Mouse (Mus musculus): ENCODE data around the gene Gm26602. TPM values are rescaled to one million over a fixed set of nuclear protein-coding genes. Genes with fewer than 3 reads are reported as not detected.

Gm26602 gene
- not detected for polyA plus RNA-seq (2015; fragmentation: Illumina TruSeq; extraction: RNeasy Lipid Tissue Mini Kit (QIAGEN cat#74804); ENCODE audit: insufficient read depth, low replicate concordance)

DNA sequence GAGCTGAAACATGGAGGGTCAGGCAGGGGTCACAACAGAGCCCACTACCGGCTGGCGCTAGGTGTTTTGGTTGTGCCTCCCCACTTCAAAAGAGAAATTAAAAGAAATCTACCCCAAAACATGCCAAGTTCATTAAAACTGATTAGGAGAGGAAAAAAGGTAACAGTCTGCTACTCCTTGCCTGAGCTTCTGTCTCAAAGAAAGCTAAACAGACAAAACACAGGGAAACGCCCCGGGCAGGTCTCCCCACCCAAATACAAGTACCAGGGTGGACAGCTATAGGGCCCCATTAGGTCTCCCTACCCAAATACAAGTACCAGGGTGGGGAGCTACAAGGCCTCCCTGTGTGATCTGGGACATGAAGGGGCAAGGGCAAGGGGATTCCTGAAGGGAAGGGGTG lies at the start of gene Gm26602:
Gene Gm26602, plus strand, starts transcription at position 301 of the 400 bp plus-strand sequence.

DNA sequence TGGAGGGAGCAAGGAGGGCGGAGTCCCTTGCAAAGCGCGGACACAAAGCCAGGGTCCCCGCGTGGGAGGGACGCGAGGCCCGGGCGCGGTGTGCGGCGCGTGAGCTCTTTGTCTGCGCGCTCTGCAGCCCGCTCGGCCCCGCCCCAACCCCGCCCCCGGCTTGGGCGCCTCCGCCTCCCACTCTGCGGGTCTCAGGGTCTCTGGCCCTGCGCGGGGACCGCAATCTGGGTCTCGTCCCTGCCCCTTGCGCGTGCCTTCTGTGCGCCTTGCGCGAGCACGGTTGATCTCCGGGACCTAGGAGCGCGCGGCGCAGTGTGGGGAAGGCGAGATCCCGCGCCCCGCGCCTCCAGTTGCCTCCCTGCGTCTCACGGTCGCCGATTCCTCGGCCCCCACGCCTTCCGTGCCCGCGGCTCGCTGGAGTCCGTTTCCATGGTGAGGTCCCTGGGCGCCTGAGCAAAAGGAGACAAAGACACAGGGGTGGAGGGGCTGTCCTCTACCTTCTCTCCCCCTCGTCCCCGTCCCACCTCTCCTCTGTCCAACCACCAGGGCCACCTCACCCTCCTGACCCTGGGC lies 36.3 kb upstream of the Gm26602 start, which contains the start of the genes Prtn3 and Plppr3:
Gene Prtn3, plus strand, starts transcription at position 187 of the 573 bp plus-strand sequence.
Gene Plppr3, minus strand, starts transcription at position 345 of the 573 bp plus-strand sequence.

DNA sequence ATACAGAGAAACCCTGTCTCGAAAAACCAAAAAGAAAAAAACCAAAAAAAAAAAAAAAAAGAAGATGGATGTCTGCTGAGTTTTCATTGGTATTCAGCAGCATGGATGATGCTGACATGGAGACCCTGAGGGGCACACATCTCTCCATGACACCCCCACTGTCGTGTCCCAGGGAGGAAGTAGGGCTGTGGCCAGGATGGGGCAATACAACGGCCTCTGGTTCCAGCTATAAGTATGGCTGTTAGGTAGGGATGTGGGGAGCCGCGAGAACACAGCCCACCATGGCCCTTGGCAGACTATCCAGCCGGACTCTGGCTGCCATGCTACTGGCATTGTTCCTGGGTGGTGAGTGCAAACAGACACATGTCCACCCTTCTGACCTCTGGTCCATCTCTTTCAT lies 24.6 kb upstream of the Gm26602 start, which contains the start of gene Elane:
Gene Elane, plus strand, starts transcription at position 194 of the 400 bp plus-strand sequence.

DNA sequence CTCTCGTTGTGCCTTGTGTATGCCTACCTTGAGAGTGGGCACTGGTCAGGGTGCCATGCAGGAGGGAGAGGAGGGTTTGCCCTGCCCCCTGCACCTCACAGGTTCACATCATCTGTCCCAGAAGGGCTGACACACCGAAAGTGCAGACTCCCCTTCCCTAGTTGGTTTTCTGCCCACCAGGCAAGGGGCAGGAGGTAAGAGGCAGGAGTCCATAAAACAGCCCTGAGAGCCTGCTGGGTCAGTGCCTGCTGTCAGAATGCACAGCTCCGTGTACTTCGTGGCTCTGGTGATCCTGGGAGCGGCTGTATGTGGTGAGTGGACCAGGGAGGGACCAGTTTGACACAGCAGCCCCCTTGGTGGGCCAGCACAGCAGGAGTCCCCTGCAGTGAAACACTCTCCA lies 20.0 kb upstream of the Gm26602 start, which contains the start of gene Cfd:
Gene Cfd, plus strand, starts transcription at position 184 of the 400 bp plus-strand sequence.

DNA sequence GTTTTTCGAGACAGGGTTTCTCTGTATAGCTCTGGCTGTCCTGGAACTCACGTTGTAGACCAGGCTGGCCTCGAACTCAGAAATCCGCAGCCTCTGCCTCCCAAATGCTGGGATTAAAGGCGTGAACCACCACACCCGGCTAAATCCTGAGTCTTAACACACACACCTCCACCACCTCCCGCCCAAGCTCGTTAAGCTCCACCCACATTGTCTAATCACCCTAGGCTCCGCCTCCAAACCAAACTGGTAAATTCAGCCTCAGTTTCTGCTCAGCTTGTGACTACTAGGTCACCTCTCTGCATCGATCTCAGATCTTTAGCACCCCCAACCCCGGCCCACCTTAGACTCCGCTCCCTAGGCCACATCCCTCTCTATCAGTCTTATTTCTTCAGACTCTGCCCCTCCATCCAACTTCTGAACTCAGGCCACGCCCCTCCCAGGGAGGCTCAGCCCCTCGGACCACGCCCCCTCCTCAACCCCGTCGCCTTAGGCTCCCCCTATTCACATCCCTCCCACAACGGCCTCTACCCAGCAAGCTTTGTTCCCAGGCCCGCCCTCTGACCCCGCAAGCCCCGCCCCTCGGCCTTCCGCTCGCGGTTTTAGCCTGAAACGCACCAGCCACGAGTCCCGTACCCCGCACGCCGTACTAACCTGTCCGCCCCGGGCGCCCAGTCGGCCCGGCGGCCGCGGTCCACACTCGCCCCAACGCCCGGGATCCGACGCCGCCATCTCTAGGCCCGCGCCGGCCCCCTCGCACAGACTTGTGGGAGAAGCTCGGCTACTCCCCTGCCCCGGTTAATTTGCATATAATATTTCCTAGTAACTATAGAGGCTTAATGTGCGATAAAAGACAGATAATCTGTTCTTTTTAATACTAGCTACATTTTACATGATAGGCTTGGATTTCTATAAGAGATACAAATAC lies 2.2 kb upstream of the Gm26602 start, which contains the start of gene Med16:
Gene Med16, minus strand, starts transcription at position 757 of the 925 bp plus-strand sequence.

DNA sequence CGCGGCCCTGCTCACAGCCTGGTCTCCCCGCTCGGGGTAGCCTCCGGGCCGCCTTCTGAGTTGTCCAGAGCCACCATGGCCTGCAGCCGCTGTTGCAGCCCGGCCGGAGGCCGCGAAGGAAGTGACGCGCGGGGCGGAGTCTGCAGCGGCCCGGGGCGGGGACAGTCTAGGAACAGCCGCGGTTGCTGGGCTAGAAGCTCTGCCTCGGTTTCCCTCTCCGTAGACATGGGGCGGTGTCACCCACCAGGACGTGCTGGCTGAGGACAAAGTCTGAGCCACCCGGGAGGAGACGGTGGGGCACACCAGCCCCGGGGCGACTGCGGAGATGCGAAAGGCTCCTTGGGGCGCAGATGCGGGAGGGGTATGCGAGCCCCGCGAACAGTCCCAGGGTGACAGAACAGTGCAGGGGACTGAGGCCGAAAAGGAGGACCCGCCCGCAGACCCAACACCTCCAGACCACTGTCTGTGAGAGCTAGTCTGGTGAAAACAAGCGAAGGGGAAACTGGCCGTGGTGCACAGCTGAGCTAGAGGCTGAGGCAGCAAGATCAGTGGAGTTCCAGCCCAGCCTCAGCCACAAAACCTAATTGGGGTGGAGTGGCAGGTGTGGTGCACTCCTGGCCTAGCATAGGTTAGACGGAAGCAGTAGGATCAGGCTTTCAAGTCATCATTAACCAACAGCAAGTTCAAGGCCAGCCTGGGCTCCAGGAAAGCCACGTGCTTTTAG lies 6.3 kb downstream of the Gm26602 start, which contains the start of gene Kiss1r:
Gene Kiss1r, plus strand, starts transcription at position 164 of the 724 bp plus-strand sequence.

DNA sequence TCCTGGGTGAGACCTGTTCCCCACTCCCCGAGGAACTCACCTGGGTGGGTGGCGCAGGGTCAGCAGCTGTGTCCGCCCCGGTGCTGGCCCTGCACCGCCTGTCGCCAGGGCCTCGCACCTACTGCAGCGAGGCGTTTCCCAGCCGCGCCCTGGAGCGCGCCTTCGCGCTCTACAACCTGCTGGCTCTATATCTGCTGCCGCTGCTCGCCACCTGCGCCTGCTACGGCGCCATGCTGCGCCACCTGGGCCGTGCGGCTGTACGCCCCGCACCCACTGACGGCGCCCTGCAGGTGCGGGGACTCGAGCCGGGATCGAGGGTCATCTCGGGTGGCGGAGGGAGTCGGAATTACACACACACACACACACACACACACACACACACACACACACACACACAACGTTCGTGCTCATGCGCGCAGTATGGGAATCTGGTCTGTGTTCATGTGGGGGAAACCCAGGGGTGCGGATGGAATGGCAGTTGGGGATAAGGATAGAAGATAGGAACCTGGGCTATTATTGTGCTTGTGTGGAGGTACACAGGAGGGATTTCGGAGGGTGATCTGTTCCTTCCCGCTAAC lies 10.4 kb downstream of the Gm26602 start, which contains the start of gene R3hdm4:
Gene R3hdm4, minus strand, starts transcription at position 251 of the 578 bp plus-strand sequence.

DNA sequence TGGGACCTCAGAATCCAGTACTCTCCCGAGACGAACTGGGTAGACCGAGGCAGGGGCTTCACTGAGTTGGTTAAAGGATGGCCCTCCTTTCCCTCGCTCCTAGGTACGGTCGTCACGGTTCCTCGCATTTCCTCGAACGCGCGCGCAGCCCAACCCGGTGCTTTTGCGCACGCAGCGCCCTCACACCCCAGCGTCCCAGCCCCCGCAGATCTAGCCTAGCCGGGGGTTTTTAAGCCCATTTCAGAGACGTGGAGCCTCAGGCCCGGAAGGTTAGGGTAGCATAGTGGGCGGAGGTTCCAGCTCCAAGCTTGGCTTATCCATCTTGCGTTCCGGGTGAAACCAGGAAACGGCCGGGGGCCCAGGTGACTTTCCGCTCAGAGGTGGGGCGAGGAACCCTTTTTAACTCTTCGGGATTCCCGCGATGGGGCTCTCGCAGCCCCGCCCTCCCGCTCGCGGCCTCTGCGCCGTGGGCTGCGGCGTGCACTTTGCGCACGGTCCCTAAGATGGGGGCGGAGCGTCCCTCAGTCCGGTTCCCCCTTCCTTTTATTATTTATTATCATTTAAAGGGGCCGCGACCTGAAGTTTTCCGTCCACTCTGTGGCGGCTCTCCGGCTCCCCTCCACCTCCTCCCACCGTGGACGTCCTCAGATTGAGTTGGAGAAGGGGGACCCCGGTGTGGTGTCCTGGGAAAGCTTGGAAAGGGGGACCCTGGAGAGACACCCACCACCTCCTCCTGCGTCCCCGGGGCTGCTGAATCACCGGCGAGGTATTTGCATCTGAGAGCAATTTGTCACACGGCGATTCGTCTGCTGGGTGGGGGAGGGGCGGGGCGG lies 16.1 kb downstream of the Gm26602 start, which contains the start of gene Arid3a:
Gene Arid3a, plus strand, starts transcription at position 553 of the 833 bp plus-strand sequence.

DNA sequence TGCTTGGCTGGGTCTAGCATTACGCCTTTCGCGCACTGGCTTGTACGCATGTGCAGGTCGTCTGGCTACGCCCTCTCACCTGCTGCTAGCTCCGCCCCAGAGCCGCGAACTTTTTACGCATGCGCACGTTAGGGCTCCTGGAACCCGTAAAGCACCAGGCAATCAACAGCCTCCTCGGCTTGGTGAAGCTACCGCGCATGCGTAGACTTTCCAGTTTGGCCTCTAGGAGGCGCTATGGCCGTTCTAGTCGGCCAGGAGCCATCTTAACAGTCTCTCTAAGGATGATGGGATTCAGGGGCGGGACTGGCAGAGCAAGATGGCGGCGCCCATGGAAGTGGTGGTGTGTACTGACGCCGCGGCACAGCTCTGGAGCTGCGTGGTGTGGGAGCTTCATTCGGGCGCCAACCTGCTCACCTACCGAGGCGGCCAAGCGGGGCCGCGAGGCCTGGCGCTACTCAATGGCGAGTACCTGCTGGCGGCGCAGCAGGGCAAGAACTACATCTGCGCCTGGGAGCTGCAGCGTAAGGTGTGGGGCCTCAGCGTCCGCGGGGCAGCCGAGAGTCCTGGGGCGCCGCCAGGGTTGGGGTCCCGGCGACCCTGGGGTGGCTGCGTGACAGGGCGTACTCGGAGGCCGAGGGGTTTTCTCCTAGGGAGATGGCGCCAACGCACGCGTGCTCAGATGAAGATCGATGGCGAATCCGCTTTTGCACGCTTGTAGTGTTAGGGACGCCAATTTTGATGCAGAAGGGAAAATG lies 49.4 kb downstream of the Gm26602 start, which contains the start of gene Wdr18:
Gene Wdr18, plus strand, starts transcription at position 306 of the 755 bp plus-strand sequence.

Other genes starting within 250 kb of the Gm26602 start
- 8.2 TPM for gene Madcam1, start 246.3 kb upstream of the Gm26602 start, polyA plus RNA-seq (2015; fragmentation: Illumina TruSeq; extraction: RNeasy Lipid Tissue Mini Kit (QIAGEN cat#74804); ENCODE audit: insufficient read depth, low replicate concordance)
- gene Tpgs1, start 241.5 kb upstream of the Gm26602 start, polyA plus RNA-seq (2015; fragmentation: Illumina TruSeq; extraction: RNeasy Lipid Tissue Mini Kit (QIAGEN cat#74804); ENCODE audit: insufficient read depth, low replicate concordance), result 6.4 TPM
- gene Cdc34, start 228.7 kb upstream of the Gm26602 start, polyA plus RNA-seq (2015; fragmentation: Illumina TruSeq; extraction: RNeasy Lipid Tissue Mini Kit (QIAGEN cat#74804); ENCODE audit: insufficient read depth, low replicate concordance), result 43.0 TPM
- 1.5 TPM for gene Gzmm, start 221.8 kb upstream of the Gm26602 start, polyA plus RNA-seq (2015; fragmentation: Illumina TruSeq; extraction: RNeasy Lipid Tissue Mini Kit (QIAGEN cat#74804); ENCODE audit: insufficient read depth, low replicate concordance)
- 159 TPM for gene Bsg, start 206.4 kb upstream of the Gm26602 start, polyA plus RNA-seq (2015; fragmentation: Illumina TruSeq; extraction: RNeasy Lipid Tissue Mini Kit (QIAGEN cat#74804); ENCODE audit: insufficient read depth, low replicate concordance)
- not detected for gene Hcn2, start 194.2 kb upstream of the Gm26602 start, polyA plus RNA-seq (2015; fragmentation: Illumina TruSeq; extraction: RNeasy Lipid Tissue Mini Kit (QIAGEN cat#74804); ENCODE audit: insufficient read depth, low replicate concordance)
- 16.0 TPM for gene Polrmt, start 164.3 kb upstream of the Gm26602 start, polyA plus RNA-seq (2015; fragmentation: Illumina TruSeq; extraction: RNeasy Lipid Tissue Mini Kit (QIAGEN cat#74804); ENCODE audit: insufficient read depth, low replicate concordance)
- not detected for gene Fgf22, start 155.8 kb upstream of the Gm26602 start, polyA plus RNA-seq (2015; fragmentation: Illumina TruSeq; extraction: RNeasy Lipid Tissue Mini Kit (QIAGEN cat#74804); ENCODE audit: insufficient read depth, low replicate concordance)
- 5.5 TPM for gene Rnf126, start 143.9 kb upstream of the Gm26602 start, polyA plus RNA-seq (2015; fragmentation: Illumina TruSeq; extraction: RNeasy Lipid Tissue Mini Kit (QIAGEN cat#74804); ENCODE audit: insufficient read depth, low replicate concordance)
- 1.2 TPM for gene Fstl3, start 133.6 kb upstream of the Gm26602 start, polyA plus RNA-seq (2015; fragmentation: Illumina TruSeq; extraction: RNeasy Lipid Tissue Mini Kit (QIAGEN cat#74804); ENCODE audit: insufficient read depth, low replicate concordance)
- 0.25 TPM for gene Prss57, start 119.9 kb upstream of the Gm26602 start, polyA plus RNA-seq (2015; fragmentation: Illumina TruSeq; extraction: RNeasy Lipid Tissue Mini Kit (QIAGEN cat#74804); ENCODE audit: insufficient read depth, low replicate concordance)
- gene Palm, start 117.3 kb upstream of the Gm26602 start, polyA plus RNA-seq (2015; fragmentation: Illumina TruSeq; extraction: RNeasy Lipid Tissue Mini Kit (QIAGEN cat#74804); ENCODE audit: insufficient read depth, low replicate concordance), result 3.1 TPM
- not detected for gene Misp, start 89.9 kb upstream of the Gm26602 start, polyA plus RNA-seq (2015; fragmentation: Illumina TruSeq; extraction: RNeasy Lipid Tissue Mini Kit (QIAGEN cat#74804); ENCODE audit: insufficient read depth, low replicate concordance)
- 156 TPM for gene Ptbp1, start 56.4 kb upstream of the Gm26602 start, polyA plus RNA-seq (2015; fragmentation: Illumina TruSeq; extraction: RNeasy Lipid Tissue Mini Kit (QIAGEN cat#74804); ENCODE audit: insufficient read depth, low replicate concordance)
- not detected for gene Prtn3, start 36.4 kb upstream of the Gm26602 start, polyA plus RNA-seq (2015; fragmentation: Illumina TruSeq; extraction: RNeasy Lipid Tissue Mini Kit (QIAGEN cat#74804); ENCODE audit: insufficient read depth, low replicate concordance)
- 0.47 TPM for gene Plppr3, start 36.2 kb upstream of the Gm26602 start, polyA plus RNA-seq (2015; fragmentation: Illumina TruSeq; extraction: RNeasy Lipid Tissue Mini Kit (QIAGEN cat#74804); ENCODE audit: insufficient read depth, low replicate concordance)
- 0.35 TPM for gene Elane, start 24.6 kb upstream of the Gm26602 start, polyA plus RNA-seq (2015; fragmentation: Illumina TruSeq; extraction: RNeasy Lipid Tissue Mini Kit (QIAGEN cat#74804); ENCODE audit: insufficient read depth, low replicate concordance)
- gene Cfd, start 20.0 kb upstream of the Gm26602 start, polyA plus RNA-seq (2015; fragmentation: Illumina TruSeq; extraction: RNeasy Lipid Tissue Mini Kit (QIAGEN cat#74804); ENCODE audit: insufficient read depth, low replicate concordance), result 1.0 TPM
- 3.4 TPM for gene Med16, start 1.9 kb upstream of the Gm26602 start, polyA plus RNA-seq (2015; fragmentation: Illumina TruSeq; extraction: RNeasy Lipid Tissue Mini Kit (QIAGEN cat#74804); ENCODE audit: insufficient read depth, low replicate concordance)
- gene Kiss1r, start 6.1 kb downstream of the Gm26602 start, polyA plus RNA-seq (2015; fragmentation: Illumina TruSeq; extraction: RNeasy Lipid Tissue Mini Kit (QIAGEN cat#74804); ENCODE audit: insufficient read depth, low replicate concordance), result 0.33 TPM
- gene R3hdm4, start 10.4 kb downstream of the Gm26602 start, polyA plus RNA-seq (2015; fragmentation: Illumina TruSeq; extraction: RNeasy Lipid Tissue Mini Kit (QIAGEN cat#74804); ENCODE audit: insufficient read depth, low replicate concordance), result 52.3 TPM
- gene Arid3a, start 16.2 kb downstream of the Gm26602 start, polyA plus RNA-seq (2015; fragmentation: Illumina TruSeq; extraction: RNeasy Lipid Tissue Mini Kit (QIAGEN cat#74804); ENCODE audit: insufficient read depth, low replicate concordance), result 8.9 TPM
- gene Wdr18, start 49.3 kb downstream of the Gm26602 start, polyA plus RNA-seq (2015; fragmentation: Illumina TruSeq; extraction: RNeasy Lipid Tissue Mini Kit (QIAGEN cat#74804); ENCODE audit: insufficient read depth, low replicate concordance), result 10.6 TPM
- gene Grin3b, start 59.9 kb downstream of the Gm26602 start, polyA plus RNA-seq (2015; fragmentation: Illumina TruSeq; extraction: RNeasy Lipid Tissue Mini Kit (QIAGEN cat#74804); ENCODE audit: insufficient read depth, low replicate concordance), result not detected
- gene Tmem259, start 73.5 kb downstream of the Gm26602 start, polyA plus RNA-seq (2015; fragmentation: Illumina TruSeq; extraction: RNeasy Lipid Tissue Mini Kit (QIAGEN cat#74804); ENCODE audit: insufficient read depth, low replicate concordance), result 23.2 TPM
- 160 TPM for gene Cnn2, start 77.7 kb downstream of the Gm26602 start, polyA plus RNA-seq (2015; fragmentation: Illumina TruSeq; extraction: RNeasy Lipid Tissue Mini Kit (QIAGEN cat#74804); ENCODE audit: insufficient read depth, low replicate concordance)
- 10.9 TPM for gene Abca7, start 85.6 kb downstream of the Gm26602 start, polyA plus RNA-seq (2015; fragmentation: Illumina TruSeq; extraction: RNeasy Lipid Tissue Mini Kit (QIAGEN cat#74804); ENCODE audit: insufficient read depth, low replicate concordance)
- 93.1 TPM for gene Arhgap45, start 105.8 kb downstream of the Gm26602 start, polyA plus RNA-seq (2015; fragmentation: Illumina TruSeq; extraction: RNeasy Lipid Tissue Mini Kit (QIAGEN cat#74804); ENCODE audit: insufficient read depth, low replicate concordance)
- 19.3 TPM for gene Polr2e, start 128.9 kb downstream of the Gm26602 start, polyA plus RNA-seq (2015; fragmentation: Illumina TruSeq; extraction: RNeasy Lipid Tissue Mini Kit (QIAGEN cat#74804); ENCODE audit: insufficient read depth, low replicate concordance)
- gene Gpx4, start 136.3 kb downstream of the Gm26602 start, polyA plus RNA-seq (2015; fragmentation: Illumina TruSeq; extraction: RNeasy Lipid Tissue Mini Kit (QIAGEN cat#74804); ENCODE audit: insufficient read depth, low replicate concordance), result 128 TPM
- gene Sbno2, start 194.7 kb downstream of the Gm26602 start, polyA plus RNA-seq (2015; fragmentation: Illumina TruSeq; extraction: RNeasy Lipid Tissue Mini Kit (QIAGEN cat#74804); ENCODE audit: insufficient read depth, low replicate concordance), result 22.6 TPM
- gene Stk11, start 204.9 kb downstream of the Gm26602 start, polyA plus RNA-seq (2015; fragmentation: Illumina TruSeq; extraction: RNeasy Lipid Tissue Mini Kit (QIAGEN cat#74804); ENCODE audit: insufficient read depth, low replicate concordance), result 58.7 TPM
- gene Atp5d, start 227.8 kb downstream of the Gm26602 start, polyA plus RNA-seq (2015; fragmentation: Illumina TruSeq; extraction: RNeasy Lipid Tissue Mini Kit (QIAGEN cat#74804); ENCODE audit: insufficient read depth, low replicate concordance), result 23.7 TPM
- gene Cbarp, start 230.0 kb downstream of the Gm26602 start, polyA plus RNA-seq (2015; fragmentation: Illumina TruSeq; extraction: RNeasy Lipid Tissue Mini Kit (QIAGEN cat#74804); ENCODE audit: insufficient read depth, low replicate concordance), result 1.2 TPM
- 29.3 TPM for gene Midn, start 237.4 kb downstream of the Gm26602 start, polyA plus RNA-seq (2015; fragmentation: Illumina TruSeq; extraction: RNeasy Lipid Tissue Mini Kit (QIAGEN cat#74804); ENCODE audit: insufficient read depth, low replicate concordance)

Data from spleen, adult 10 weeks (tissue).